Mouse (Mus musculus) heart, adult 2 months (tissue): Measurements from ENCODE around the gene Amfr. TPM values are rescaled to one million over a fixed set of nuclear protein-coding genes. Genes with fewer than 3 reads are reported as not detected.
A peak's percentile ranks its signal among the peaks of the same experiment; 100 is the strongest.

Experiments
- DNase-seq, 2 experiments: peaks; one replicate each; pipeline ENCODE4 v3.0.0; 2021
- H3K27ac ChIP-seq: fragments of 200-600 bp; 2 replicates; pipeline ENCODE4 v1.8.1; 2022
- H3K27me3 ChIP-seq: fragments of 200-500 bp; 2 replicates; pipeline ENCODE4 v1.6.1; 2012; ENCODE audit warnings: mild to moderate bottlenecking, low read length, inconsistent platforms, mixed read lengths; ENCODE audit not compliant: control insufficient read depth, insufficient read depth
- H3K36me3 ChIP-seq: fragments of 200-500 bp; 2 replicates; pipeline ENCODE4 v1.6.1; 2012; ENCODE audit warnings: low read length, inconsistent platforms; ENCODE audit not compliant: control insufficient read depth, insufficient read depth
- H3K4me1 ChIP-seq: fragments of 200-500 bp; 2 replicates; pipeline ENCODE4 v1.6.1; 2011; ENCODE audit warnings: low read length; ENCODE audit not compliant: control insufficient read depth, insufficient read depth
- H3K4me3 ChIP-seq: fragments of 200-600 bp; 2 replicates; pipeline ENCODE4 v1.8.1; 2022
- H3K79me2 ChIP-seq: fragments of 200-500 bp; replicated peaks from 2 replicates; pipeline ENCODE4 v1.6.1; 2012; ENCODE audit warnings: mild to moderate bottlenecking, inconsistent platforms, low read length, moderate library complexity, mixed read lengths; ENCODE audit not compliant: control insufficient read depth, insufficient read depth
- H3K9ac ChIP-seq: fragments of 200-500 bp; 2 replicates; pipeline ENCODE4 v1.6.1; 2012; ENCODE audit warnings: low read depth, mild to moderate bottlenecking, control low read depth, inconsistent platforms, low read length, mixed read lengths
- CTCF ChIP-seq: fragments of 200-600 bp; IDR thresholded peaks from 2 replicates; pipeline ENCODE4 v1.8.1; 2022; ENCODE audit warnings: antibody characterized with exemption, mild to moderate bottlenecking, moderate library complexity
- EP300 ChIP-seq: fragments of 200-500 bp; IDR thresholded peaks from 2 replicates; pipeline ENCODE4 v1.6.1; 2011; ENCODE audit warnings: low read depth, low read length, control low read depth; ENCODE audit not compliant: insufficient read depth
- POLR2A ChIP-seq: fragments of 200-500 bp; IDR thresholded peaks from 2 replicates; pipeline ENCODE4 v1.6.1; 2011; ENCODE audit warnings: mild to moderate bottlenecking, low read depth, low read length, control low read depth; ENCODE audit not compliant: insufficient read depth
- WGBS: fragments of 180-500 bp; shearing (Covaris S2); methylation state at CpG from one replicate; pipeline ENCODE4 v1.1.7; 2018; 5-methylcytosine and 5-hydroxymethylcytosine counted together
- intact Hi-C: fragments of 180-260 bp; cut with DNase I; formaldehyde crosslinking; loops from one replicate; pipeline ENCODE4 v1.15.1; 2025
- polyA plus RNA-seq: library from polyadenylated mRNA; depleted of rRNA; stranded (reverse); fragments of >200 nt; gene quantifications from 2 replicates; pipeline ENCODE4 v1.2.3, GENCODE M21; 2012
- total RNA-seq, 2 experiments: library from RNA; stranded (reverse); gene quantifications; 2 replicates each; pipeline ENCODE4 v1.2.3; 2021

The Amfr gene
- total and polyA plus RNA-seq, 3 experiments = 115 to 140 (median 127) TPM

- TF ChIP-seq CTCF (peak; percentile 50), EP300 (no peak)
- Histone ChIP-seq H3K79me2 (no peaks in the 10 kb centered on the region), H3K9ac (no peak overlapping the region), H3K27me3 (no peaks in the 10 kb centered on the region), H3K4me3 (no peak overlapping the region), H3K27ac (no peak overlapping the region), H3K4me1 (peaks cover 3% of the 10 kb centered on the region; the same call in 1 of the 2 replicates), H3K36me3 (peaks cover 2% of the 10 kb centered on the region; the same call in 1 of the 2 replicates)
- 85% methylated on average over 6 of the region's 6 CpGs for WGBS
- no peak for DNase-seq
- intact Hi-C loops = no loop called here
These were observed 36.0 kb downstream of the Amfr start for GRCm38 (mm10) chr8:93976446-93977211.

- intact Hi-C loops = no loop called here
- WGBS = 91% methylated on average over 2 of the region's 2 CpGs
- Histone ChIP-seq H3K27me3 (no peaks in the 10 kb centered on the region), H3K79me2 (no peaks in the 10 kb centered on the region), H3K4me1 (no peaks in the 10 kb centered on the region; the same call in 1 of the 2 replicates), H3K27ac (no peak overlapping the region), H3K4me3 (no peak overlapping the region), H3K9ac (no peak overlapping the region), H3K36me3 (no peaks in the 10 kb centered on the region)
- no peak for DNase-seq
- TF ChIP-seq POLR2A = no peak
These were observed 37.3 kb downstream of the Amfr start for GRCm38 (mm10) chr8:93975358-93975757.

- WGBS = 92% methylated on average over 11 of the region's 11 CpGs
- peak in 1 of 2 experiments; percentile 12 for DNase-seq
- no peaks in the 10 kb centered on the region for H3K36me3 ChIP-seq
- no peaks in the 10 kb centered on the region for H3K27me3 ChIP-seq
- no peak overlapping the region for H3K9ac ChIP-seq
- H3K4me3 ChIP-seq = no peak overlapping the region
- peaks cover 2% of the 10 kb centered on the region; the same call in 1 of the 2 replicates for H3K4me1 ChIP-seq
- H3K79me2 ChIP-seq = no peaks in the 10 kb centered on the region
- no peak for TF ChIP-seq POLR2A
- no peak for TF ChIP-seq CTCF
- no peak for TF ChIP-seq EP300
- intact Hi-C loops = no loop called here
- no peak overlapping the region for H3K27ac ChIP-seq
These were observed 37.9 kb downstream of the Amfr start for GRCm38 (mm10) chr8:93974602-93975186.

- Histone ChIP-seq H3K4me1 (peaks cover 2% of the 10 kb centered on the region; the same call in 1 of the 2 replicates), H3K27me3 (no peaks in the 10 kb centered on the region), H3K9ac (no peak overlapping the region), H3K79me2 (no peaks in the 10 kb centered on the region), H3K27ac (no peak overlapping the region), H3K4me3 (no peak overlapping the region), H3K36me3 (no peaks in the 10 kb centered on the region)
- no peak for TF ChIP-seq EP300
- TF ChIP-seq CTCF = no peak
- TF ChIP-seq POLR2A = no peak
- peak in 1 of 2 experiments; percentile 12 for DNase-seq
- intact Hi-C loops = no loop called here
- 91% methylated on average over 13 of the region's 13 CpGs for WGBS
These were observed 38.7 kb downstream of the Amfr start for GRCm38 (mm10) chr8:93973831-93974375.

GRCm38 (mm10) chr8:93972971-93973734, 39.5 kb downstream of the Amfr start:
- WGBS = 83% methylated on average over 14 of the region's 14 CpGs
- peaks cover 2% of the 10 kb centered on the region; the same call in 1 of the 2 replicates for H3K4me1 ChIP-seq
- DNase-seq = peak in 1 of 2 experiments; percentile 11
- intact Hi-C loops = no loop called here
- no peaks in the 10 kb centered on the region for H3K36me3 ChIP-seq
- H3K4me3 ChIP-seq = no peak overlapping the region
- H3K27ac ChIP-seq = no peak overlapping the region
- H3K27me3 ChIP-seq = no peaks in the 10 kb centered on the region
- H3K9ac ChIP-seq = no peak overlapping the region
- TF ChIP-seq EP300 = no peak
- TF ChIP-seq POLR2A = no peak
- no peak for TF ChIP-seq CTCF
- no peaks in the 10 kb centered on the region for H3K79me2 ChIP-seq
